Mouse (Mus musculus) kidney, adult 2 months (tissue): ENCODE measurements at regions not wholly inside any gene's neighbourhood (a gene's known extent, or its start where the extent isn't known, plus 50 kb on each side); places are given as distances from the start of the nearest gene placed in this dataset.

Experiments used
- DNase-seq: peaks from one replicate; pipeline ENCODE4 v3.0.0; 2021
- H3K27ac ChIP-seq: fragments of 200-500 bp; 2 replicates; pipeline ENCODE4 v1.5.1; 2012; ENCODE audit warnings: low read depth, low read length, control low read depth, inconsistent platforms; ENCODE audit not compliant: insufficient read depth
- H3K27me3 ChIP-seq: fragments of 200-500 bp; replicated peaks from 2 replicates; pipeline ENCODE4 v1.6.1; 2012; ENCODE audit warnings: mild to moderate bottlenecking, moderate library complexity, low read length, inconsistent platforms; ENCODE audit not compliant: control insufficient read depth, insufficient read depth
- H3K36me3 ChIP-seq: fragments of 200-500 bp; 2 replicates; pipeline ENCODE4 v1.6.1; 2012; ENCODE audit warnings: mild to moderate bottlenecking, moderate library complexity, low read length, inconsistent platforms; ENCODE audit not compliant: control insufficient read depth, insufficient read depth
- H3K4me1 ChIP-seq: fragments of 200-500 bp; 2 replicates; pipeline ENCODE4 v1.6.1; 2011; ENCODE audit warnings: low read length; ENCODE audit not compliant: control insufficient read depth, insufficient read depth
- H3K4me3 ChIP-seq: fragments of 200-500 bp; 2 replicates; pipeline ENCODE4 v1.5.1; 2011; ENCODE audit warnings: mild to moderate bottlenecking, low read depth, low read length, control low read depth; ENCODE audit not compliant: insufficient read depth
- CTCF ChIP-seq: fragments of 200-500 bp; conservative IDR thresholded peaks from 2 replicates; pipeline ENCODE4 v1.5.1; 2011; ENCODE audit warnings: low read depth, mild to moderate bottlenecking, control low read depth, low read length, moderate library complexity, mixed read lengths; ENCODE audit not compliant: insufficient read depth, insufficient read length
- POLR2A ChIP-seq: fragments of 200-500 bp; IDR thresholded peaks from one replicate; pipeline ENCODE4 v1.6.1; 2011; ENCODE audit warnings: low read depth, low read length, control low read depth
- WGBS: fragments of 180-500 bp; shearing (Covaris S2); methylation state at CpG from one replicate; pipeline ENCODE4 v1.1.7; 2018; 5-methylcytosine and 5-hydroxymethylcytosine counted together

DNA sequence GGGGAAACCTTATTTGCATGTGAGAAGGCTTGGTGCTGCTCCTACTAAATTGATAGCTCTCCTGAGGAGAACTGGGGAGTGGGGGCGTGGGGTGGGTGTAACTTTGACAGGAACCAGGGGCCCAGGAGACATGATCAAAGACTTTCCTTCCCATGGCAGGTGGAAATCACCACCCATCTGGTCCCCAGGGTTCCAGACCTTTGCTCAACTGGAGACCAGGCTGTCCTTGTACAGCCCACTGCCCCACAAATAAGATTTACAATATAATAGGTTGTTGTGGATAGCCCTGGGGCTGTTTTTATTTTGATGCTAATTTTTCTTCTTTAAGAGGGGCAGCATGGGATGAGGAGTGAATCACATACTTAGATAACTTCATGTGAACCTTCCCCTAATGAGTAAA lies 268.4 kb upstream of the Klhl1 start:
- H3K27me3 ChIP-seq: no peaks in the 10 kb centered on the region
- H3K36me3 ChIP-seq: no peaks in the 10 kb centered on the region
- H3K4me1 ChIP-seq: no peaks in the 10 kb centered on the region
- TF ChIP-seq POLR2A (no peak), CTCF (no peak)
- 22% methylated on average over 1 of the region's 1 CpGs for WGBS
- no peak overlapping the region for H3K27ac ChIP-seq
- no peak for DNase-seq
- no peak overlapping the region for H3K4me3 ChIP-seq

GRCm38 (mm10) chr14:96775801-96776200 lies 256.9 kb upstream of the Klhl1 start:
- no peaks in the 10 kb centered on the region for H3K27me3 ChIP-seq
- no peak for TF ChIP-seq CTCF
- TF ChIP-seq POLR2A: no peak
- no peak overlapping the region for H3K27ac ChIP-seq
- no peak overlapping the region for H3K4me3 ChIP-seq
- WGBS: 61% methylated on average over 1 of the region's 1 CpGs
- DNase-seq: no peak
- no peaks in the 10 kb centered on the region for H3K36me3 ChIP-seq
- H3K4me1 ChIP-seq: no peaks in the 10 kb centered on the region

DNA sequence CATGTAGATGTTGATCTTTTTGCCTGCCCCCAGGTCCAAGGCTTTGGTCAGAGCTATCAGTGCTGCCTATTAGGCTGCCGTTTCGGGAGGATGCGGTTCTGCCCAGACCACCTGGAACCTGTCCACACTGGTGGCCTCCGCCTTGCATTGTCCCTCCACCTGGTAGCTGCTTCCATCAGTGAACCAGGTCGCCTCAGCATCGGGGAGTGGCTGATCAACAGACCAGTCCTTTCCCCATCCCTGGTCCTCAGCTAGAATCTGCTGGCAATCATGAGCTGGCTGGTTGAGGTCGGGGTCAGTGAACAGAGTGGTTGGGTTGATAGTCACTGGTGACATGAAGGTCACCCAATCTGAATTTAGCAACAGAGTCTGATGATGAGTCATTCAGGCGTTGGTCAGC lies 241.7 kb upstream of the Klhl1 start:
- no peak overlapping the region for H3K27ac ChIP-seq
- TF ChIP-seq CTCF (no peak), POLR2A (no peak)

DNA sequence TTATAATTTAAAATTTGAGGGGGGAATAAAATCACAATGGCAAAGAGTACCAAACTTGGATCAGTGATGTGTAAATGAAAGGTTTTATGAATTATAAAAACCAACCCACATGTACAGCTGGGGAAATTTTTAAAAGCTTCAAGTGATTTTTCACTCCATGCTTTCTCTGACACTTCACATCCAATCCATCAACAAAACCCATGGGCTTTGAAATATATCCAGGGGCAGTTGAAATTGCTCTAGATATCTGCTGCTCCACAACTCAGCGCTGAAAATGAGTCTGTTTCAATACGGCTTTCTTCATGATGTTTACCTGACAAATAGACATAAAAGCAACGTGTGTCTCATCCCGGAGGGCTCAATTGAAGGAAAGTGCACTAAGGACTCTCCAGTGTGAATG lies 214.3 kb upstream of the Klhl1 start:
- Histone ChIP-seq H3K27me3 (no peaks in the 10 kb centered on the region), H3K4me1 (no peaks in the 10 kb centered on the region), H3K36me3 (no peaks in the 10 kb centered on the region), H3K27ac (no peak overlapping the region), H3K4me3 (no peak overlapping the region)
- DNase-seq: no peak
- TF ChIP-seq CTCF: no peak
- TF ChIP-seq POLR2A: no peak
- WGBS: 80% methylated on average over 4 of the region's 4 CpGs

More for the DNA sequence above, 241.7 kb upstream of the Klhl1 start:
- Histone ChIP-seq H3K4me3 (no peak overlapping the region), H3K27me3 (no peaks in the 10 kb centered on the region), H3K36me3 (no peaks in the 10 kb centered on the region), H3K4me1 (no peaks in the 10 kb centered on the region)
- no peak for DNase-seq
- WGBS: 93% methylated on average over 8 of the region's 8 CpGs

DNA sequence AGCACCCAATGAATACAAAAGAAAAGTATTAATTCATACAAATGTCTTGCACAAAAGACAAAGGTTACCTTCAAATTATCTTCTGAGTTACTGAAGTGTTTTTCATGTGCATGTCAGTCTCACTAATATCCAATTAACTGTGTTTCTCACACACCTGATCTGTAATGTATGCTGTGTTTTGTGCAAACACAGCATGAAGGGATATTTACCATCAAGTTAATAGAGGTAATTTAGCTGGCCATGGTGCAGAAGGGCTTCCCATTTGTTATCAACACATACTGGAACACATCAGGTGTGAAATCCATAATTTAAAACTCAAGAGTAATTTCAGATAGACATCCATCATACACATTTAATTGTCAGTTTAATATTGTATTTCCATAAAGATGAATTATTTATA lies 178.2 kb upstream of the Klhl1 start:
- DNase-seq: no peak
- no peak for TF ChIP-seq CTCF
- no peak for TF ChIP-seq POLR2A
- Histone ChIP-seq H3K27me3 (no peaks in the 10 kb centered on the region), H3K36me3 (no peaks in the 10 kb centered on the region), H3K4me1 (no peaks in the 10 kb centered on the region), H3K27ac (no peak overlapping the region), H3K4me3 (no peak overlapping the region)

GRCm38 (mm10) chr14:96690923-96691322 lies 172.0 kb upstream of the Klhl1 start:
- TF ChIP-seq CTCF (no peak), POLR2A (no peak)
- no peak overlapping the region for H3K27ac ChIP-seq
- no peak overlapping the region for H3K4me3 ChIP-seq
- DNase-seq: no peak
- no peaks in the 10 kb centered on the region for H3K4me1 ChIP-seq
- H3K36me3 ChIP-seq: no peaks in the 10 kb centered on the region
- WGBS: 52% methylated on average over 1 of the region's 1 CpGs
- H3K27me3 ChIP-seq: no peaks in the 10 kb centered on the region

DNA sequence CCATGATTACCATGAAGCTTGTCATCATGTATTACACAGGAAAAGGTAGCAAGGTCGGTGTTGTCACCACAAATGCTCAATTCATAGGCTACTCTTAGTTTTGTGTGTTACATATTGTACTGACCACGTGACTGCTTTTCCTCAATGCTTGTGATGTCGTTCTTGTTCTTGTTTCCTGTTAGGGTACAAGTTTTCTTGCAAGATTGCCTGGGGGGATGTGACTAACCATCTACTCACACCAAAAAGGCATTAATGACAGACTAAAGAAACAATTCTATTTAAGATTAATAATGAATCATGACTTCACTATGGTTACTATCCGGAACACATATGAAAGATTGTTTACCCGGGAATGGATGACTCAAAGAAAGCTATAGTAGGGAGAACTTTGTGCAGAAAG lies 165.0 kb upstream of the Klhl1 start:
- no peak overlapping the region for H3K4me3 ChIP-seq
- TF ChIP-seq CTCF: no peak
- TF ChIP-seq POLR2A: no peak
- H3K27ac ChIP-seq: no peak overlapping the region
- H3K27me3 ChIP-seq: no peaks in the 10 kb centered on the region
- DNase-seq: no peak
- 66% methylated on average over 5 of the region's 5 CpGs for WGBS
- no peaks in the 10 kb centered on the region for H3K36me3 ChIP-seq
- H3K4me1 ChIP-seq: no peaks in the 10 kb centered on the region

- no peak for DNase-seq
- WGBS: 72% methylated on average over 3 of the region's 3 CpGs
- no peaks in the 10 kb centered on the region for H3K4me1 ChIP-seq
These were observed 162.8 kb upstream of the Klhl1 start for GRCm38 (mm10) chr14:96681740-96682139.

More at GRCm38 (mm10) chr14:96681740-96682139, 162.8 kb upstream of the Klhl1 start:
- H3K27ac ChIP-seq: no peak overlapping the region
- H3K27me3 ChIP-seq: no peaks in the 10 kb centered on the region
- no peak overlapping the region for H3K4me3 ChIP-seq
- H3K36me3 ChIP-seq: no peaks in the 10 kb centered on the region
- TF ChIP-seq CTCF (no peak), POLR2A (no peak)
